Mouse (Mus musculus) E14TG2a.4 (cell line): ENCODE data around the gene Tspoap1.

Experiments used
- CTCF ChIP-seq: conservative IDR thresholded peaks from 2 replicates; pipeline ENCODE4 v1.5.1; 2014; ENCODE audit warnings: low read length
- NANOG ChIP-seq: IDR thresholded peaks from 2 replicates; pipeline ENCODE4 v1.6.1; 2014; ENCODE audit warnings: borderline replicate concordance, low read length, mixed read lengths
- POU5F1 ChIP-seq: IDR thresholded peaks from 2 replicates; pipeline ENCODE4 v1.6.1; 2014; ENCODE audit warnings: low read length, borderline replicate concordance

DNA sequence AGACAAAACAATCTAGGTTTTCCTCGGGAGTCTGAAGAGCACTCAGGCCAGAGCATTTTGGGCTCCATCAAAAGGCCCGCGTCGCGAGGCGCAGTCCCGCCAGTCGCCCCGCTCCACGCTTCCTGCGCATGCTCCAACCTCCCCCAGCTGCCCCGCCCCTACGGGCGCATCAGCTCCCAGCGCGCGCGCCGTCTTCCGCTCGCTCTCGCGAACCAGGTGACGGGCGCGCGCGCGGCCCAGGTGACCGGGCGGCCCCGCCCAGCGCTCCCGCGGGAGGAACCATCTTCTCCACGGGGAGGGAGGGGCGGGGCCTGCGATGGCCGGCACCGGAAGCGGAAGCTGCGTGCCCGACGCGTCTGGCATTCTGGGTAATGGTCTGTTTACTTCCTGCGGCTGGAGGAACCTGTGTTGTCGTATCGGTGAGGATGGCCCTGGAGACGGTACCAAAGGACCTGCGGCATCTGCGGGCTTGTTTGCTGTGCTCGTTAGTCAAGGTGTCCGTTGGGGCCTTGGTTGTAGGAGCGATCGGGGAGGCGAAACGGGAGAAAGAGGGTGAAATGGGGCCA lies 23.1 kb upstream of the Tspoap1 start, which contains the start of gene Supt4a:
- no peak for TF ChIP-seq CTCF
- TF ChIP-seq POU5F1: no peak
- TF ChIP-seq NANOG: no peak
